Mouse (Mus musculus): ENCODE results near the gene Igsf3. TPM values are rescaled to one million over a fixed set of nuclear protein-coding genes. Genes with fewer than 3 reads are reported as not detected.

Gene Igsf3
- total and polyA plus RNA-seq, 3 experiments = 0.54 to 1.0 (median 0.59) TPM

GRCm38 (mm10) chr3:101390472-101390871 lies 13.6 kb downstream of the Igsf3 start:
- Histone ChIP-seq H3K27ac (ENCODE audit: insufficient read depth, low read depth) (no peak overlapping the region), H3K4me3 (replicated peaks in 1 of 3; ENCODE audit: low read depth in 2 of 3, low read length in 2 of 3, poor library complexity in 1 of 3) (no peak overlapping the region), H3K79me2 (replicated peaks; ENCODE audit: control insufficient read depth, extremely low read depth, insufficient read depth, poor library complexity, severe bottlenecking) (no peaks in the 10 kb centered on the region), H3K36me3 (replicated peaks in 1 of 2; ENCODE audit: control insufficient read depth in 1 of 2, insufficient read depth in 1 of 2, low read length in 1 of 2) (no peaks in the 10 kb centered on the region), H3K4me2 (ENCODE audit: insufficient read depth, low read depth, poor library complexity, severe bottlenecking) (no peak overlapping the region), H3K9me3 (replicated peaks; ENCODE audit: low read length) (no peaks in the 10 kb centered on the region), H3K9ac (ENCODE audit: insufficient read depth, low read depth) (no peak overlapping the region), H3K27me3 (replicated peaks) (no peaks in the 10 kb centered on the region), H3K4me1 (ENCODE audit: control insufficient read depth in 1 of 2, insufficient read depth in 2 of 2) (no peaks in the 10 kb centered on the region)
- no peak for DNase-seq (ENCODE audit: extremely low read depth)
- in situ Hi-C loops (cut with MboI; ENCODE audit: low pct_ligation_motif_present, low pct_unique_long_range_greater_than_20kb, low sequenced_read_pairs) (no loop called here), dilution Hi-C loops (cut with MboI; ENCODE audit: extremely low pct_ligation_motif_present, extremely low pct_unique_long_range_greater_than_20kb, low sequenced_read_pairs) (no loop called here)
- TF ChIP-seq ZNF384 (IDR thresholded peaks at IDR 0.05; ENCODE audit: low read depth, low read length) (no peak), E2F4 (IDR thresholded peaks at IDR 0.05; ENCODE audit: insufficient replicate concordance, low read depth, low read length) (no peak), POLR2AphosphoS2 (IDR thresholded peaks at IDR 0.05; ENCODE audit: low read depth, low read length) (no peak), POLR2A (IDR thresholded peaks at IDR 0.05; ENCODE audit: low read depth, low read length) (no peak), MYC (IDR thresholded peaks at IDR 0.05; ENCODE audit: low read depth, low read length) (no peak), USF1 (IDR thresholded peaks at IDR 0.05; ENCODE audit: low read depth, low read length) (no peak), ZMIZ1 (IDR thresholded peaks at IDR 0.05; ENCODE audit: low read depth, low read length) (no peak), NRF1 (IDR thresholded peaks at IDR 0.05; ENCODE audit: low read depth, low read length) (no peak), MXI1 (IDR thresholded peaks at IDR 0.05; ENCODE audit: low read depth, low read length) (no peak), ELF1 (IDR thresholded peaks at IDR 0.05; ENCODE audit: low read depth, low read length) (no peak), IRF4 (IDR thresholded peaks at IDR 0.05; ENCODE audit: low read depth, low read length) (no peak), EP300 (IDR thresholded peaks at IDR 0.05; ENCODE audit: low read length) (no peak), RCOR1 (conservative IDR thresholded peaks at IDR 0.05; ENCODE audit: low read depth, low read length) (no peak), TCF12 (IDR thresholded peaks at IDR 0.05; ENCODE audit: low read depth, low read length) (no peak), ZKSCAN1 (IDR thresholded peaks at IDR 0.05; ENCODE audit: borderline replicate concordance, low read depth, low read length) (no peak)

GRCm38 (mm10) chr3:101391991-101392390 lies 15.1 kb downstream of the Igsf3 start:
- no peak for DNase-seq (ENCODE audit: extremely low read depth)
- in situ Hi-C loops (cut with MboI; ENCODE audit: low pct_ligation_motif_present, low pct_unique_long_range_greater_than_20kb, low sequenced_read_pairs) = no loop called here
- H3K36me3 ChIP-seq (replicated peaks in 1 of 2; ENCODE audit: control insufficient read depth in 1 of 2, insufficient read depth in 1 of 2, low read length in 1 of 2) = no peaks in the 10 kb centered on the region

More at GRCm38 (mm10) chr3:101391991-101392390, 15.1 kb downstream of the Igsf3 start:
- H3K4me1 ChIP-seq (ENCODE audit: control insufficient read depth in 1 of 2, insufficient read depth in 2 of 2) = no peaks in the 10 kb centered on the region
- no peak overlapping the region for H3K9ac ChIP-seq (ENCODE audit: insufficient read depth, low read depth)
- dilution Hi-C loops (cut with MboI; ENCODE audit: extremely low pct_ligation_motif_present, extremely low pct_unique_long_range_greater_than_20kb, low sequenced_read_pairs) = no loop called here
- TF ChIP-seq HCFC1 (IDR thresholded peaks at IDR 0.05; ENCODE audit: low read depth, low read length) = no peak
- no peak for TF ChIP-seq CHD2 (IDR thresholded peaks at IDR 0.05; ENCODE audit: low read length)
- no peaks in the 10 kb centered on the region for H3K79me2 ChIP-seq (replicated peaks; ENCODE audit: control insufficient read depth, extremely low read depth, insufficient read depth, poor library complexity, severe bottlenecking)
- no peak overlapping the region for H3K4me2 ChIP-seq (ENCODE audit: insufficient read depth, low read depth, poor library complexity, severe bottlenecking)
- H3K27me3 ChIP-seq (replicated peaks) = no peaks in the 10 kb centered on the region
- no peaks in the 10 kb centered on the region for H3K9me3 ChIP-seq (replicated peaks; ENCODE audit: low read length)
- H3K27ac ChIP-seq (ENCODE audit: insufficient read depth, low read depth) = no peak overlapping the region
- no peak overlapping the region for H3K4me3 ChIP-seq (replicated peaks in 1 of 3; ENCODE audit: low read depth in 2 of 3, low read length in 2 of 3, poor library complexity in 1 of 3)
